Mouse (Mus musculus) stomach, postnatal 0 days (tissue): Measurements from ENCODE around the gene Olfr17. TPM values are rescaled to one million over a fixed set of nuclear protein-coding genes. Genes with fewer than 3 reads are reported as not detected.
"Not testable (repeated sequence)": the region's sequence is repeated elsewhere in the genome, so short reads cannot be mapped to it uniquely, and the experiment has no call there.

Source experiments
- ATAC-seq: fragments of 200-750 bp; cut with Nextera tagmentation; 2 replicates; pipeline ENCODE4 v1.8.0; 2017; ENCODE audit not compliant: low FRiP score, low TSS enrichment
- DNase-seq: peaks from one replicate; pipeline ENCODE4 v3.0.0-alpha.2; 2016; ENCODE audit warnings: low spot score
- H3K27ac ChIP-seq: fragments of 300-500 bp; sonication (generic); replicated peaks from 2 replicates; pipeline ENCODE4 v1.5.1; 2014; ENCODE audit warnings: mild to moderate bottlenecking, control low read depth
- H3K27me3 ChIP-seq: fragments of 300-500 bp; sonication (generic); 2 replicates; pipeline ENCODE4 v1.6.1; 2014; ENCODE audit warnings: low read length; ENCODE audit not compliant: control insufficient read depth, insufficient read depth
- H3K36me3 ChIP-seq: fragments of 300-500 bp; sonication (generic); 2 replicates; pipeline ENCODE4 v1.6.1; 2014; ENCODE audit warnings: low read length, mixed read lengths; ENCODE audit not compliant: control insufficient read depth, insufficient read depth
- H3K4me1 ChIP-seq: fragments of 300-500 bp; sonication (generic); replicated peaks from 2 replicates; pipeline ENCODE4 v1.6.1; 2014; ENCODE audit warnings: antibody characterized with exemption; ENCODE audit not compliant: control insufficient read depth, insufficient read depth
- H3K4me2 ChIP-seq: fragments of 300-500 bp; sonication (generic); replicated peaks from 2 replicates; pipeline ENCODE4 v1.6.1; 2014; ENCODE audit warnings: low read depth, mild to moderate bottlenecking, control low read depth, moderate library complexity
- H3K4me3 ChIP-seq: fragments of 300-500 bp; sonication (generic); 2 replicates; pipeline ENCODE4 v1.5.1; 2014; ENCODE audit warnings: low read depth, low read length, control low read depth
- H3K9ac ChIP-seq: fragments of 300-500 bp; sonication (generic); 2 replicates; pipeline ENCODE4 v1.6.1; 2014; ENCODE audit warnings: mild to moderate bottlenecking, low read length, control low read depth, mixed read lengths
- H3K9me3 ChIP-seq: fragments of 300-500 bp; sonication (generic); 2 replicates; pipeline ENCODE4 v1.6.1; 2016; ENCODE audit warnings: low read length; ENCODE audit not compliant: control insufficient read depth
- CTCF ChIP-seq: IDR thresholded peaks from 2 replicates; pipeline ENCODE4 v1.5.1; 2016; ENCODE audit warnings: antibody characterized with exemption, low read depth, mild to moderate bottlenecking, moderate library complexity
- EP300 ChIP-seq: optimal IDR thresholded peaks from 2 replicates; pipeline ENCODE3; 2016; ENCODE audit warnings: antibody characterized with exemption
- WGBS: fragments of 180-500 bp; shearing (Covaris S2); extraction: QIAGEN DNeasy Blood & Tissue Kit; methylation state at CpG from one replicate; pipeline ENCODE4 v1.1.7; 2014; 5-methylcytosine and 5-hydroxymethylcytosine counted together
- polyA plus RNA-seq: library from polyadenylated mRNA; unstranded; fragments of >200 nt; fragmentation: Nextera tagmentation; extraction: Ambion mirVana; gene quantifications from 2 replicates; pipeline ENCODE4 v1.2.1, GENCODE M21; 2015

Gene Olfr17
- not detected in 2 replicates for polyA plus RNA-seq

DNA sequence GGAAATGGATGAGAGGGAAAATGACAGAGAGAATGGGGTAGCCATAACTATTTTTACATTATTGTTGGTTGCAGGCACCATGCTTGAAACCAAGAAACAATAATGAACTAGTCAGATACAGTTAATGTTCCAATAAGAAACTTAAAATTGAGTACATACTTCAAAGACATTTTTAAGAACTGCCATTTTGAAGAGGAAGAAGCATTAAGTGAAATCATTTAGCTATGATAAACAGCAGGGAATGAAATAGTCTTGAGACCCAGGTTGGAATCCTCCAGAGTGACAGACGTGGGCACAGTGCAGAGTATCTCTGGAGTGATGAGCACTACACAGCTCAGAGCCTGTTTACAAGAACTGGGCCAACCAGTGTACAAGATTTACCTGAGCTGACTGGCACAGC, at the start of gene Olfr17:
Olfr17 (plus strand) TSS at position 301 of the 400 bp plus-strand sequence.
- H3K27ac ChIP-seq, result no peak within 1 kb of the TSS
- no peaks in the 10 kb centered on the region for H3K9me3 ChIP-seq
- no peaks in the 10 kb centered on the region for H3K27me3 ChIP-seq
- no peak for ATAC-seq
- WGBS, result 24% methylated on average over 1 of the region's 1 CpGs
- H3K4me1 ChIP-seq, result no peaks in the 10 kb centered on the region
- no peak within 1 kb of the TSS for H3K4me2 ChIP-seq
- DNase-seq, result no peak
- H3K4me3 ChIP-seq, result no peak within 1 kb of the TSS
- H3K36me3 ChIP-seq, result no peaks in the 10 kb centered on the region
- no peak for TF ChIP-seq CTCF
- TF ChIP-seq EP300, result no peak
- H3K9ac ChIP-seq, result no peak within 1 kb of the TSS

DNA sequence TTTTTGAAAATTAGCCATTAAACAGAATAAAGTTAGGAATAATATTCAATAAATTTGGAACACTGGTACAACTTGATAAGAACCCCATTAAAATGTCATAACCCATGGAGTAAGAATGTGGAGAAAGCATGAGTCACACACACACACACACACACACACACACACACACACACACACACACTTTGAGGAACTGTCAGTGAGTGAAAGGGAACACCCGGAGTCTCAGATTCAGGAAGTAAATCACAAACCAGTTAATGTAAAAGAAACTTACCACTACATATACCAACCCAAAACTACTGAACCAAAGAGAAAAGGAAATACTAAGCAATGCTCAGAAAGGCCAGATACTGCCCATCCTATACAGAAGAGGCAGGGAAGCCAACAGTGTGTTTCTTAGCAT, 48.6 kb upstream of the Olfr17 start:
- Histone ChIP-seq H3K36me3 (no peaks in the 10 kb centered on the region), H3K9me3 (no peaks in the 10 kb centered on the region), H3K27me3 (no peaks in the 10 kb centered on the region), H3K27ac (no peak overlapping the region), H3K4me1 (no peaks in the 10 kb centered on the region), H3K4me3 (no peak overlapping the region), H3K4me2 (no peak overlapping the region), H3K9ac (no peak overlapping the region)
- TF ChIP-seq CTCF (no peak), EP300 (no peak)
- 52% methylated on average over 1 of the region's 1 CpGs for WGBS
- no peak for ATAC-seq
- DNase-seq, result no peak

DNA sequence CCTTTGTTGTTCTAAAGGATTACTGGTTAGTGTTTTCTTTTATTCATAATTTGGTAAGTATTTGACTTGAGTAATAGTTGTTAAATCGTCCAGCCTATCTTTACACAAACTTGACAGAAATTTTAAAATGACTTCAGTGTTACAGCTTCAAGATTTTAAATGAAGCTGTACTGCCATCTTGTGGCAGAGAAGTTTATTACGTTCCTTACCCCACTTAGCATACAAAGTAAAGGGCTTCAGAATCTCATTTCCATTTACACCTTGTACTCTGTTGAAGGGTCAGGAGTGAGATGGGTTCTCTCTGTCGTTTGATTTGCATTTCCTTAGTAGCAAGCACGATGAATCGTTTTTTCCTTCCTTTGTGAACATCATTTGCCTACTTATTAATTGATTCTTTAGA, 47.2 kb upstream of the Olfr17 start:
- no peaks in the 10 kb centered on the region for H3K9me3 ChIP-seq
- no peaks in the 10 kb centered on the region for H3K36me3 ChIP-seq
- H3K27me3 ChIP-seq, result no peaks in the 10 kb centered on the region
- DNase-seq (no peak), ATAC-seq (no peak)
- no peak overlapping the region for H3K4me3 ChIP-seq
- no peak overlapping the region for H3K4me2 ChIP-seq
- TF ChIP-seq EP300 (no peak), CTCF (peak; percentile 77)
- 1% methylated on average over 5 of the region's 5 CpGs for WGBS
- H3K4me1 ChIP-seq, result no peaks in the 10 kb centered on the region
- H3K27ac ChIP-seq, result no peak overlapping the region
- H3K9ac ChIP-seq, result no peak overlapping the region

DNA sequence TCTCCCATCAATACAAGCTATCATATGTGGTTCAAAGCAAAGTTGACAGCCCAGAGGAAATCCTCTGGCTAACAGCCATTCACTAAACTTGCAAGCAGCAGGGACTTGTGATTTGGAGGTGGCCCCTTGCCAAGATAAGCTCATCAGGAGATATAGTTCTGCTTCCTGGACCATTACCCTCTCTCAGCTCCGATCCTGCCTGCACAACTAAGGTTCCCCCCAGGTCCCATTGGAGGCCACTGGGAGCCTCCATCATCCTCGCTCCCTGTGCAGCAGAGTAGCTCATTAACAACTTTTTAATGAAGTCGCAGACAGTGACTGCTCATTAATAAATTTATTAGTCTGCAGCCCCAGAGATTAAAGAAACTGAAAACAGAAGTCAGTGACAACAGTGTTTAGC, 45.4 kb upstream of the Olfr17 start:
- ATAC-seq, result no peak
- no peaks in the 10 kb centered on the region for H3K4me1 ChIP-seq
- no peaks in the 10 kb centered on the region for H3K9me3 ChIP-seq
- no peak overlapping the region for H3K27ac ChIP-seq
- no peak for DNase-seq
- no peak overlapping the region for H3K9ac ChIP-seq
- H3K4me2 ChIP-seq, result no peak overlapping the region
- no peak overlapping the region for H3K4me3 ChIP-seq
- no peak for TF ChIP-seq EP300
- no peak for TF ChIP-seq CTCF
- no peaks in the 10 kb centered on the region for H3K36me3 ChIP-seq
- H3K27me3 ChIP-seq, result no peaks in the 10 kb centered on the region
- WGBS, result 46% methylated on average over 3 of the region's 3 CpGs

DNA sequence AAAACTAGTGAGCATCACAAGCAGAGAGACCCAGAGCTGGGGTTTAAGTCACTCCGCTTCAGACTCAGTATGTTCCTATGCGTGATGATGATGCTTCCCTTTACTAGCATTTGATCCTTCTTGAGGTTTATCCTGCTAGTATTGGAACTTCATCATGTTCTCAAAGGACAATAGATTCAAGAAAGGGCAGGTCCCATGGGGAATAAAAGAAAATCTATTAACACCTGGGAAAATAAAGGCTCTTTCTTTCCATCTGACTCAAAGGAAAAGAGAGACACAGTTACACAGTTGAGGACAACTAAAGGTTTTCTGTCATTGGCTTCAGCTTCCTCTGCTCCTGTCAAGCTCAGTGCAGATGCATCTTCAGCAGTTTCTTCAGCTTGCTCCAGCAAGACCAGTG, 22.3 kb upstream of the Olfr17 start, which contains the start of gene Olfr714:
Olfr714 (plus strand) TSS at position 301 of the 400 bp plus-strand sequence.
- no peak within 1 kb of the TSS for H3K4me2 ChIP-seq
- TF ChIP-seq EP300 (no peak), CTCF (no peak)
- H3K36me3 ChIP-seq, result no peaks in the 10 kb centered on the region
- H3K27me3 ChIP-seq, result no peaks in the 10 kb centered on the region
- no peak within 1 kb of the TSS for H3K27ac ChIP-seq
- DNase-seq, result no peak
- 89% methylated on average over 2 of the region's 2 CpGs for WGBS
- H3K4me3 ChIP-seq, result no peak within 1 kb of the TSS
- no peaks in the 10 kb centered on the region for H3K4me1 ChIP-seq
- no peak within 1 kb of the TSS for H3K9ac ChIP-seq
- no peaks in the 10 kb centered on the region for H3K9me3 ChIP-seq
- ATAC-seq, result no peak

DNA sequence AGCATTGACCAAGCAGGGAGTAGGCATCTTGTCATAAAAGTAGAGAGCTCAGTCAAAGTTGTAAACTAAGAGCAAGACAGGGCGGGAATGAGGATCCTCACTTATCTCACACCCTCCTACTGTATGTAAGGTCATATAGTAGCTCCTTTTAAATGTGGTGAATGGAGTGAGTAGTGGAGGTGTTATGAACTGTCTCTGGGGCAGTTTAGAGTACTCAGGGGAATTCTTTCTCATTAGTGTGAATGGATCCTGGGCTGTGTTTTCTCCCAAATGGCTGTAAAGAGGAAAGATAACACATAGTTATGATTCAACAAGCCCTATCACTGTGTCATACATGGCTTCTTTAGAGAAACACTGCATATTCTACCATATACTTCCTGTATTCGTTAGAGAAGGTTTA, 17.2 kb downstream of the Olfr17 start, which contains the start of gene Olfr715b:
Olfr715b (minus strand) TSS at position 101 of the 400 bp plus-strand sequence.
- H3K27ac ChIP-seq, H3K36me3 ChIP-seq, H3K27me3 ChIP-seq, H3K9me3 ChIP-seq, DNase-seq, H3K4me1 ChIP-seq, H3K9ac ChIP-seq, ATAC-seq, H3K4me2 ChIP-seq, H3K4me3 ChIP-seq: not testable (repeated sequence)
- 75% methylated on average over 1 of the region's 2 CpGs for WGBS

DNA sequence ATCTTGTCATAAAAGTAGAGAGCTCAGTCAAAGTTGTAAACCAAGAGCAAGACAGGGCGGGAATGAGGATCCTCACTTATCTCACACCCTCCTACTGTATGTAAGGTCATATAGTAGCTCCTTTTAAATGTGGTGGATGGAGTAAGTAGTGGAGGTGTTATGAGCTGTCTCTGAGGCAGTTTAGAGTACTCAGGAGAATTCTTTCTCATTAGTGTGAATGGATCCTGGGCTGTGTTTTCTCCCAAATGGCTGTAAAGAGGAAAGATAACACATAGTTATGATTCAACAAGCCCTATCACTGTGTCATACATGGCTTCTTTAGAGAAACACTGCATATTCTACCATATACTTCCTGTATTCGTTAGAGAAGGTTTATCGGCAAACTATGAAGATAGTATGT, 38.0 kb downstream of the Olfr17 start, which contains the start of gene Olfr715:
Olfr715 (minus strand) TSS at position 101 of the 400 bp plus-strand sequence.
- not testable (repeated sequence) for ATAC-seq
- 50% methylated on average over 1 of the region's 3 CpGs for WGBS

DNA sequence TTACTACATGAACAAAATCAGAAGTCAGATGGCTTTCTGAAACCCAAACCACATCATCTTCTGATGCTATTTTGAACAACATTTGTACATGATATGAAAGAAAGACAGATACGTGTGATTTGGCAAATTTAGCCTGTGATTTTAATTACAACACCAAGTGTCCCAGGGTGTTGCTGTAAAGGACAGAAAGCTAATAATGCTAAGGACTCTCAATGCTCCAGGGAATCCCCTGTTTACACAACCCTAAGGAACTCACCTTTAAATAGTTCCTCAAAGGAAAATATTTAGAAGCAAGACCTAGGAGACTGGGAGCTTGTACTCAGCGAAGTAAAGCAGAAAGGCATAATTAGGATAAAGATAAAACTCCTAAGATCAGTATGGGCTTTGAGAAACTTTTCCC, 45.0 kb downstream of the Olfr17 start, which contains the start of gene Olfr716:
Olfr716 (plus strand) TSS at position 301 of the 400 bp plus-strand sequence.
- H3K4me2 ChIP-seq, H3K4me3 ChIP-seq: not testable (repeated sequence)
- 62% methylated on average over 2 of the region's 2 CpGs for WGBS

More for the DNA sequence above, 38.0 kb downstream of the Olfr17 start, which contains the start of gene Olfr715:
- not testable (repeated sequence) for DNase-seq, H3K27ac ChIP-seq, H3K9ac ChIP-seq, H3K36me3 ChIP-seq, H3K4me1 ChIP-seq, H3K27me3 ChIP-seq, H3K9me3 ChIP-seq, H3K4me2 ChIP-seq, H3K4me3 ChIP-seq

More for the DNA sequence above, 45.0 kb downstream of the Olfr17 start, which contains the start of gene Olfr716:
- not testable (repeated sequence) for DNase-seq, H3K4me1 ChIP-seq, H3K9ac ChIP-seq, H3K36me3 ChIP-seq, H3K27ac ChIP-seq, H3K27me3 ChIP-seq, H3K9me3 ChIP-seq, ATAC-seq
